Mouse (Mus musculus) lung, postnatal 14 days (tissue): ENCODE results near the gene Lcn6.
"Not testable (repeated sequence)": the region's sequence is repeated elsewhere in the genome, so short reads cannot be mapped to it uniquely, and the experiment has no call there.

Experiments used
- DNase-seq: peaks from one replicate; pipeline ENCODE4 v3.0.0; 2021

The Lcn6 gene

GRCm38 (mm10) chr2:25706643-25707481 lies 30.3 kb downstream of the Lcn6 start, which contains the start of gene Bmyc:
Gene Bmyc, plus strand, starts transcription at chr2:25706739.
- peak; percentile 76 for DNase-seq

GRCm38 (mm10) chr2:25708121-25708520 lies 31.5 kb downstream of the Lcn6 start:
- DNase-seq: no peak

- not testable (repeated sequence) for DNase-seq
Observed at GRCm38 (mm10) chr2:25709056-25709455, 32.5 kb downstream of the Lcn6 start.

GRCm38 (mm10) chr2:25709791-25710190 lies 33.2 kb downstream of the Lcn6 start:
- DNase-seq: not testable (repeated sequence)

GRCm38 (mm10) chr2:25711641-25712040 lies 35.1 kb downstream of the Lcn6 start:
- not testable (repeated sequence) for DNase-seq

GRCm38 (mm10) chr2:25717222-25717621 lies 40.6 kb downstream of the Lcn6 start:
- no peak for DNase-seq
